Mouse (Mus musculus) neural tube, embryonic 15.5 days (tissue): ENCODE measurements around the gene Tbc1d22b. TPM values are rescaled to one million over a fixed set of nuclear protein-coding genes. Genes with fewer than 3 reads are reported as not detected.

Experiments
- ATAC-seq: fragments of 200-750 bp; cut with Nextera tagmentation; 2 replicates; pipeline ENCODE4 v1.8.0; 2017; ENCODE audit warnings: mild to moderate bottlenecking, moderate TSS enrichment, moderate library complexity; ENCODE audit not compliant: low FRiP score
- H3K27ac ChIP-seq: fragments of 300-500 bp; sonication (generic); replicated peaks from 2 replicates; pipeline ENCODE4 v1.5.1; 2015; ENCODE audit warnings: mild to moderate bottlenecking, inconsistent platforms
- H3K27me3 ChIP-seq: fragments of 300-500 bp; sonication (generic); replicated peaks from 2 replicates; pipeline ENCODE4 v1.6.1; 2015; ENCODE audit warnings: inconsistent platforms
- H3K36me3 ChIP-seq: fragments of 300-500 bp; sonication (generic); 2 replicates; pipeline ENCODE4 v1.6.1; 2015; ENCODE audit warnings: inconsistent platforms
- H3K4me1 ChIP-seq: fragments of 300-500 bp; sonication (generic); 2 replicates; pipeline ENCODE4 v1.6.1; 2015; ENCODE audit warnings: inconsistent platforms
- H3K4me2 ChIP-seq: fragments of 300-500 bp; sonication (generic); 2 replicates; pipeline ENCODE4 v1.6.1; 2015; ENCODE audit warnings: inconsistent platforms, mild to moderate bottlenecking, moderate library complexity
- H3K4me3 ChIP-seq: fragments of 300-500 bp; sonication (generic); replicated peaks from 2 replicates; pipeline ENCODE4 v1.5.1; 2015; ENCODE audit warnings: mild to moderate bottlenecking, inconsistent platforms
- H3K9ac ChIP-seq: fragments of 300-500 bp; sonication (generic); replicated peaks from 2 replicates; pipeline ENCODE4 v1.6.1; 2015; ENCODE audit warnings: mild to moderate bottlenecking, inconsistent platforms
- H3K9me3 ChIP-seq: fragments of 300-500 bp; sonication (generic); replicated peaks from 2 replicates; pipeline ENCODE4 v1.6.1; 2016; ENCODE audit warnings: inconsistent platforms
- WGBS: fragments of 180-500 bp; shearing (Covaris S2); methylation state at CpG from one replicate; pipeline ENCODE4 v1.1.7; 2015; ENCODE audit warnings: mixed read lengths; 5-methylcytosine and 5-hydroxymethylcytosine counted together
- polyA plus RNA-seq: library from polyadenylated mRNA; unstranded; fragments of >200 nt; fragmentation: Nextera tagmentation; extraction: Ambion mirVana; gene quantifications from 2 replicates; pipeline ENCODE4 v1.2.1, GENCODE M21; 2015

Gene Tbc1d22b
- polyA plus RNA-seq, 1 experiment from 2014 or later = 25.7 TPM

DNA sequence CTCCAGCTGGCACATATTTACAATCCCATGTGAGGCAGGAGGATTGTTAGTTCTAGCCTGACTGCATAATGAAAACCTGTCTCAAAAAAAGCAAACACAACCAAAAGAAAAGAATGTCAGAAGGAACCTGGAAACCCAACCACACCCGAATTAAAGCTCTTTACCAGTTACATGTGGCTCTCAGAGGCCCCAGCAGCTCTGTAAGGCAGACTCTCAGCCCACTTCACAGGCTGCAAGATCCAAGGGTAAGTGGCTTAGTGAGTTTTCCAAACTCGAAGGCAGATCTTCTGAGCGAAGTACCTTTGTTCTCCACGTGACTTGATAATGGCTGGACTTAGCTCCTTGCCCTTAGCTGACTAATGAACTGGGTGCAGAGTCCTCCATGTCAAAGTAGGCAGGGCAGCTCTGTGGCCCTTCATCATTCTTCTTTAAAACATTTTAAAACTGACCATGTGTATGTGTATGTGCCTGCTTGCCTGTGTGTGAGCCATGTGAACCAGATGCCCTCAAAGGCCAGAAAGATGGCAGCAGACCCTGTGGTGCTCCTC, 30.1 kb downstream of the Tbc1d22b start:
- WGBS = 92% methylated on average over 4 of the region's 4 CpGs
- H3K27ac ChIP-seq = no peak overlapping the region
- peaks cover 56% of the 10 kb centered on the region for H3K36me3 ChIP-seq
- H3K4me2 ChIP-seq = no peak overlapping the region
- no peak for ATAC-seq
- no peak overlapping the region for H3K4me3 ChIP-seq
- H3K27me3 ChIP-seq = no peaks in the 10 kb centered on the region
- H3K9me3 ChIP-seq = no peaks in the 10 kb centered on the region
- H3K9ac ChIP-seq = no peak overlapping the region
- H3K4me1 ChIP-seq = no peaks in the 10 kb centered on the region

DNA sequence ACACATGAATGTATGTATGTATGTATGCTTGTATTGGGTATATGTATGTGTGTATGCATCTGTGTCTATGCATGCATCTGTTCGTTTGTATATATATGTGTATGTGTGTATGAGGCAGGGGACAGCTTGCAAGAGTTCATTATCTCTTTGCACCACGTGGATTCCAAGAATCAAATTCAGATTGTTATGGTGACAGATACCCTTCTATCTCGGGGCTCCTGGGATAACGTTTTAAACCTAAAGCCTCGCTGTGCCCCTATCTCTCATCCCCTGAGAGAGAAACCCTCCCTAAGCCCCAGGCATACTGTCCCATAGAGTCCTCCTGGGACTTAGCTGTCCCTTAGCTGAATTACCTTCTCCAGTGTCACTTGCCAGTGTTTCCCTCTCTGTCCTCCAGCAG, 34.0 kb downstream of the Tbc1d22b start:
- peaks cover 22% of the 10 kb centered on the region for H3K36me3 ChIP-seq
- no peaks in the 10 kb centered on the region for H3K27me3 ChIP-seq
- no peaks in the 10 kb centered on the region for H3K9me3 ChIP-seq
- H3K9ac ChIP-seq = no peak overlapping the region
- no peak overlapping the region for H3K27ac ChIP-seq
- H3K4me3 ChIP-seq = no peak overlapping the region
- H3K4me1 ChIP-seq = peaks cover 1% of the 10 kb centered on the region; the same call in 1 of the 2 replicates
- WGBS = 87% methylated on average over 5 of the region's 5 CpGs
- H3K4me2 ChIP-seq = no peak overlapping the region
- ATAC-seq = no peak

DNA sequence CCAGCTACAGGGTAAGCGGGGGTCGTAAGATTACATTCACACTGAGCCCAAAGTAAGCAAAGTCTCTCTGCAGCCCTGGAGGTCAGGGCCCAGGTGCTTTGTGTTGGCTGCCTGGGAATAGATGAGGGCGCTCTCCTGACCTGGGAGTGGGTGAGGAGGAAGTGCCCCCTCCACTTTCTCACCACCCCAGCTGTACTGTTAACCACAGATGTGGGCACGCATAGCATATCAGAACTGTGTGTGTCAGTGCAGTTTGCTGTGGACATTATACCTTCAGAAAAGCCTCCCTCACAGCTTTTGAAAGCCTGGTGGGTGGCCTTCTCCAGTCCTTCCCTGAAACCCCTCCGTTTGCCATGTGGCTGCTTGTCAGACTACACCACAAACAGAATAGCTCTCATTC, 34.7 kb downstream of the Tbc1d22b start:
- Histone ChIP-seq H3K9ac (no peak overlapping the region), H3K9me3 (no peaks in the 10 kb centered on the region), H3K4me2 (no peak overlapping the region), H3K27me3 (no peaks in the 10 kb centered on the region), H3K36me3 (peaks cover 16% of the 10 kb centered on the region), H3K4me3 (no peak overlapping the region), H3K4me1 (peaks cover 8% of the 10 kb centered on the region), H3K27ac (no peak overlapping the region)
- WGBS = 80% methylated on average over 5 of the region's 5 CpGs
- ATAC-seq = no peak

DNA sequence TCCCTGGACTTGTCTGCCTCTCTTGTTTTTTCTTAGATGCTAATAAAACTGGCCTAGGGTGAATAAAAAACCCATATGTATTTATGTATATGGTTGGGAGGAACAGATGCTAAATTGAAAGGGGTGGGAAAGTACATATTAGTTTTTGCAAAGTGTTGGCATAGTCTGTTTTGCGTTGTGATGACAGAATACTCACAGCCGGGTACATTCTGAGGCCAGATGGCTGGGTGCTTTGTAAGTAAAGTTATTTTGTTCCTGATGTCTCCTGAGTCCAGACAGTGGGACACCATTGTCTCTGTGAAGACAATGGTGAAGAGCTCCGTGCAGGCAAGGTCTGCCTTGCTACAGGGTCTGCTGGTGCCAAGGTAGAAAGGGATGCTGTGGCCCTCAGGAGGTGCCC, 35.2 kb downstream of the Tbc1d22b start:
- Histone ChIP-seq H3K9me3 (no peaks in the 10 kb centered on the region), H3K4me3 (no peak overlapping the region), H3K9ac (no peak overlapping the region), H3K27ac (no peak overlapping the region), H3K36me3 (peaks cover 12% of the 10 kb centered on the region), H3K4me1 (peaks cover 13% of the 10 kb centered on the region), H3K27me3 (no peaks in the 10 kb centered on the region), H3K4me2 (no peak overlapping the region)
- WGBS = 62% methylated on average over 3 of the region's 3 CpGs
- ATAC-seq = no peak

DNA sequence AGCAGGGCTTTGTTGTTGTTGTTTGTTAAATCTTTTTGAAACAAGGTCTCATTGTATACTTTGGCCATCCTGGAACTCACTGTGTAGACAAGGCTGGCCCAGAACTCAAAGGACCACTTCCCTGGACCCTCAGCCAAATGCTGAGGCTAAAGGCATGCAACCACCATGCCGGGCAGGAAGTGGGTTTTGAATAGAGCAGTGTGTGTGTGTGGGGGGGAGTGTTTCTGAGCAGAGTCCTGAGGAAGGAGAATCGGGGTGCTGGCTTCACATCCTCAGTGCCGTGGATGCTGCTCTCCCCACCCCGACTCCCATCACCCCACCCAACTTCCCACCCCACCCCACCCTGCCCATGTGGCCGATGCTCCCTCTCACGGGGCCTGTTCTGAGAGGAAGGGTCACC, 35.9 kb downstream of the Tbc1d22b start:
- Histone ChIP-seq H3K4me1 (peaks cover 18% of the 10 kb centered on the region), H3K9ac (no peak overlapping the region), H3K36me3 (peaks cover 8% of the 10 kb centered on the region), H3K4me2 (no peak overlapping the region), H3K4me3 (no peak overlapping the region), H3K27ac (no peak overlapping the region), H3K9me3 (no peaks in the 10 kb centered on the region), H3K27me3 (no peaks in the 10 kb centered on the region)
- whole genome bisulfite sequencing = 92% methylated on average over 6 of the region's 6 CpGs
- ATAC-seq = no peak

DNA sequence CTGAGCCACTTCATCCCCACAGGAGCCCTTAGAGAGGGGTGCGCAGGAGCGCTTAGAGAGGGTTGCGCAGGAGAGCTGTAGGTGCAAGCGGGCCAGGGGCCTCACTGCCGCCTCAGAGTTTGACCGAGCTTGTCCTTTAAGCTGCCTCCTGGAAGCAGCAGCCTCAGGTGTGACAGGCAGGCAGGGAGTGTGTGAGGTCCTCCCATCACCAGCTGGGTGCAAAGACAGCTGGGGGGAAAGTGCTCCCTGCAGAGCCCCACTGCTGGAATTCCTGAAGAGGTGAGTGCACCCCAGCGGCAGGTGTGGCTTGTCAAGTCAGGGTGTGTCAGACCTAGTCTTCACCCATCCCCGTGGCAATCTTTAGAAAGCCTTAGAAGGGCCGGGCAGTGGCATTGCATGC, 37.3 kb downstream of the Tbc1d22b start:
- Histone ChIP-seq H3K9me3 (no peaks in the 10 kb centered on the region), H3K4me3 (no peak overlapping the region), H3K27me3 (no peaks in the 10 kb centered on the region), H3K27ac (no peak overlapping the region), H3K4me1 (peaks cover 21% of the 10 kb centered on the region), H3K36me3 (peaks cover under 1% of the 10 kb centered on the region; the same call in 1 of the 2 replicates), H3K9ac (no peak overlapping the region), H3K4me2 (no peak overlapping the region)
- 91% methylated on average over 9 of the region's 9 CpGs for WGBS
- ATAC-seq = no peak

DNA sequence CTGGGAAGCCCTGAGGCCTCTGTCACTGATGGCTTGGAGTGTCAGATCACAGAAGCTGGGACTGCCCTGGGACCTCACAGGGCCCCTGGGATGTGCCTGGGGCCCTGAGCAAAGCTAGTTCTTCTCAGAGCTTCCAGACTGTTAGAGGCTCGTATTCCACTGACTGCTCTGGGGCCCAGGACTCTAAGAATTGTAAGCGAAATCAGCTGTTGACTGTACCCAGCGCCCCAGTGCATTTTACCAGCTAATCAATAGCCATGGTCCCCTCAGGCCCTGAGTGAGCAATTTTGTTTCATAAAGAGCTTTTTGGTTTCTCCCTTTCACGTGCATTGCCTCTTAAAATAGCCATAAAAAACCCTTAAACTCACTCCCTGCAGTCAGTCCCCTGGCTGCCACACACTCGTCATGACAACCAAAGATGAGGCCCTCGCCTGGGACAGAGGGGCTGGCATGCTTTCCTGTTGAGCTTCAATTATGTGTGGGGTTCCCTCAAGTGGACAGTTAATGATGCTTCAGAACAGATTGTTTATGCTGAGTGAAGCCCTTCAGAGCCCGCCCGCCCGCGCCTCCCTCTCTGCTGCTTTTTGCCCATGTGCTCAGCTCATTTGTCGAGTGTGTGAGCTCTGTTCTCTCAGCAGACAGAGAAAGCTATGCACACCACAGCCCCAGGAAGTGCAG, 39.8 kb downstream of the Tbc1d22b start:
- Histone ChIP-seq H3K9me3 (no peaks in the 10 kb centered on the region), H3K4me3 (no peak overlapping the region), H3K4me1 (peaks cover 21% of the 10 kb centered on the region), H3K9ac (no peak overlapping the region), H3K36me3 (peaks cover 5% of the 10 kb centered on the region), H3K27me3 (no peaks in the 10 kb centered on the region), H3K4me2 (no peak overlapping the region), H3K27ac (peak overlapping the region; percentile 70)
- peak; percentile 81 for ATAC-seq
- 24% methylated on average over 11 of the region's 11 CpGs for WGBS

DNA sequence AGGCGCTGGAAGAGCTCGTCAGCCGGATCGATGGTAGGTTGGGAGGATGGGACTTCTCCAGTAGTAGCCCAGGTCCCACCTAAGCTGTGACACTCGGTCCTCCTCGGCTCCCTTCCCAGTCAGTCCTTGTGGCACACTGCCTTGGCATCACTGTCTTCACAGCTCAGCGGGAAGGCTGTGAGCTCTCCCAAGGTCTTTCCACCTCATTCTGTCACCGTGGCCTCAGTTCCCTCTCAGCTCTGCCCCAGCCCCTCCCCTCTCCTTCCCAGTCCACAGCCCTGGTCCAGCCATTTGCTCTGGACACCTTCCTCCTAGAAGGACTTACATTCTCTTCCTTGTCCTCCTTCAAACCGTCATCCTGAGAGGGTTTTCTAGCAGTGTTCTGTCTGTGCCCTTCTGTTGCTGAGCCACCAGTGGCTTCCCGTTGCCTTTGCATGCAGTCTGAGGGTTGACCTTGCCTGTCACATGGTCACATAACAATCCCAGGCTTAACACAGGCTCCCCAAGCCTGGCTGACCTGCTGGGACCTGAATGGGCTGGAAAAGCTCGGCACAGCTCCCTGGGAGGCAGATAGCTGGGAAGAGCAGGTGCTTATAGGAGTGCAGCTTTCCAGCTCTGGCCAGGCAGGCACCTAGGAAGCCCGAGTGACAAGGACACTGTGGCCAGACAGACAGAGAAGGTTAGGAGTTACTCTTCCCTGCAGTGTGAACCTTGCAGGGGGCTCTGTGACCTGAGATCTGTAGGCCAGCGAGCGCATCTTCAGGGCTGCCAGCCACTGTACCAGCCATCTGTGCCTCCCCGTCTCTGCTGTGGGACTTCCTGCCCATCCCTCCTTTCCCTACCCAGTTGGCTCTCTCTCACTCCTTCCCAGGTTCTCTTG, 46.5 kb downstream of the Tbc1d22b start:
- H3K4me3 ChIP-seq = no peak overlapping the region
- H3K27me3 ChIP-seq = no peaks in the 10 kb centered on the region
- H3K9ac ChIP-seq = no peak overlapping the region
- no peak for ATAC-seq
- H3K4me2 ChIP-seq = no peak overlapping the region
- no peak overlapping the region for H3K27ac ChIP-seq
- H3K36me3 ChIP-seq = peaks cover 40% of the 10 kb centered on the region
- H3K9me3 ChIP-seq = no peaks in the 10 kb centered on the region
- 79% methylated on average over 15 of the region's 15 CpGs for WGBS
- H3K4me1 ChIP-seq = peaks cover 14% of the 10 kb centered on the region

DNA sequence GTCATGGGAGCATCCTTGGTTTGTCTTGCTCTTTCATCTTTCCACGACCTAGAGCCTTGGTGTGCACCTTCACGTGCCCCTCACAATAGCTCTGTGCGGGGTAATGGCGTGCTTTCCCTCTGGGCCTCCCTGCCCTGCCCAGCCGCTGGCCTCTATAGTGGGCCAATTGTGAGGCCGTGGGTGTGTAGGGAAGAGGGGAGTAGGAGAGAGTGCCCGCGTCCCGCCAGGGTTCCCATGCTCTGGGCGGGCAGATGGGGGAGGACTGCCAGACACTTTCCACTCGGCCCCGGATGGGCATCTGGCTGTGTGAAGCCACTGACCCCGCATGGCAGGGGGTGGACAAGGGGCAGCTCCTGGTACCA, 47.2 kb downstream of the Tbc1d22b start:
- no peak overlapping the region for H3K27ac ChIP-seq
- peaks cover 40% of the 10 kb centered on the region for H3K36me3 ChIP-seq
- H3K9ac ChIP-seq = no peak overlapping the region
- H3K9me3 ChIP-seq = no peaks in the 10 kb centered on the region
- H3K4me1 ChIP-seq = peaks cover 14% of the 10 kb centered on the region
- no peak overlapping the region for H3K4me3 ChIP-seq
- ATAC-seq = no peak
- no peaks in the 10 kb centered on the region for H3K27me3 ChIP-seq
- H3K4me2 ChIP-seq = no peak overlapping the region
- WGBS = 45% methylated on average over 13 of the region's 13 CpGs

DNA sequence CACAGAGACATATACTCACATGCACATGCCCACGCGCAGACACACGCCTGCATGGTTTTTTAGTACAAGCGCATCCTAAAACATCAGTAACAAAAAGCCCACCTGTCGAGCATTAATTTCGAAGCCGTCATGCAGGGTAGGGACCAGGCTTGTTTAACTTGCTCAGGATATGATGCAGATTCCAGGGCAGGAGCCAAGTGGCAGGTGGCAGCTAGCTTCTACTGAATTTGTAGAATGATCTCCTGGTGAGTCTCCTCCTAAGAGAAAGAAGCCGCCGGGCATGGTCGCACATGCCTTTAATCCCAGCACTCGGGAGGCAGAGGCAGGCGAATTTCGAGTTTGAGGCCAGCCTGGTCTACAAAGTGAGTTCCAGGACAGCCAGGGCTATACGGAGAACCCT, 49.5 kb downstream of the Tbc1d22b start:
- peaks cover 43% of the 10 kb centered on the region for H3K36me3 ChIP-seq
- ATAC-seq = no peak

DNA sequence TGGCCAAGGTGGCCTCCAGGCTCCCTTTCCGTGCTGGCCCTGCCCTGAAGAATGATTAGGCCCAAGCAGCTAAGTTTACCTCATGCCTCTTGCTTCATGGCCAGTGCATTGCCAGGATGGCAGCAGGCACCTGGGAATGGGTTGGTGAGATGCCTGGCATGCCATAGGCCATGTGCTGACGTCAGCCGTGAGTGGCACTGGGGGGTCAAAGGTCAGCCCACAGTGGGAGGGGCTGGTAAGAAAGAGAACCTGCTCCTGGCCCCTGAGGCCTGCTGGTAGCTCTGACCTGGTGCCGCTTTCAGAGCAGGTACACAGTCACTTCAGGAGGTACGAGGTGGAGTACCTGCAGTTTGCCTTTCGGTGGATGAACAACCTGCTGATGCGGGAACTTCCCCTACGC, 50.0 kb downstream of the Tbc1d22b start:
- peaks cover 14% of the 10 kb centered on the region for H3K4me1 ChIP-seq
- H3K4me3 ChIP-seq = no peak overlapping the region
- no peak overlapping the region for H3K27ac ChIP-seq
- H3K36me3 ChIP-seq = peaks cover 39% of the 10 kb centered on the region
- no peaks in the 10 kb centered on the region for H3K9me3 ChIP-seq
- H3K4me2 ChIP-seq = no peak overlapping the region
- 89% methylated on average over 8 of the region's 8 CpGs for whole genome bisulfite sequencing
- H3K27me3 ChIP-seq = no peaks in the 10 kb centered on the region
- no peak overlapping the region for H3K9ac ChIP-seq
- no peak for ATAC-seq

More for the DNA sequence above, 49.5 kb downstream of the Tbc1d22b start:
- Histone ChIP-seq H3K4me2 (no peak overlapping the region), H3K27ac (no peak overlapping the region), H3K4me3 (no peak overlapping the region), H3K9me3 (no peaks in the 10 kb centered on the region), H3K9ac (no peak overlapping the region), H3K4me1 (peaks cover 14% of the 10 kb centered on the region), H3K27me3 (no peaks in the 10 kb centered on the region)
- whole genome bisulfite sequencing = 91% methylated on average over 14 of the region's 14 CpGs

DNA sequence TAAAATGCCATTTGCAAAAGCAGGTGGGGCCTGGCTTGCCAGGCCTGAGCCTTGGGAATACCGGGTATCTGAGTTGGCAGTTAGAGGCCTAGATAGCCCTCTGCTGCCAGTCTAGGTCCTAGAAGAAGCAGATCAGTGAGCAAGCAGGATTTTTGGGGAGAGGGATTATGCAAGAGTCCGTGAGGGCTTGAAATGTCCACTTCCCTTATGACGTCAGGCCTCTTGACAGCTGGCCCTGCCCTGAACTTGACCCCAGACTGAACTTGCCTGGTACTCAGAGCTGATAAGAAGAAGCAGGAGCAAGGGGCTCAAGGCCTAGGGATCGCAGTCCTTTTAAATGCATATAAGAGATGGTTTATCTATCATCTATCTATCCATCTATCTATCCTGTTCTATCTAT, 51.8 kb downstream of the Tbc1d22b start:
- WGBS = 83% methylated on average over 4 of the region's 4 CpGs
- peaks cover 29% of the 10 kb centered on the region for H3K36me3 ChIP-seq
- H3K4me3 ChIP-seq = no peak overlapping the region

More for the DNA sequence above, 51.8 kb downstream of the Tbc1d22b start:
- Histone ChIP-seq H3K27ac (no peak overlapping the region), H3K4me1 (peaks cover 13% of the 10 kb centered on the region), H3K27me3 (no peaks in the 10 kb centered on the region), H3K9me3 (no peaks in the 10 kb centered on the region), H3K4me2 (no peak overlapping the region), H3K9ac (no peak overlapping the region)
- no peak for ATAC-seq
